Mouse (Mus musculus) gastrocnemius, postnatal 14 days (tissue): Measurements from ENCODE around the gene Cluh. TPM values are rescaled to one million over a fixed set of nuclear protein-coding genes. Genes with fewer than 3 reads are reported as not detected.

Experiments
- DNase-seq: peaks from one replicate; pipeline ENCODE4 v3.0.0; 2021; ENCODE audit warnings: mixed read lengths
- intact Hi-C: fragments of 180-260 bp; cut with DNase I; formaldehyde crosslinking; loops from one replicate; pipeline ENCODE4 v1.15.1; 2025; ENCODE audit warnings: low total_unique reads
- long read RNA-seq, 2 experiments: library from polyadenylated mRNA; stranded (forward); transcript quantifications; one replicate each; pipeline ENCODE4 v2.0.0; 2021
- total RNA-seq, 2 experiments: library from RNA; stranded (reverse); gene quantifications; 2 replicates each; pipeline ENCODE4 v1.2.3; 2021

Gene Cluh
- 10 to 100 TPM; 82.1 to 89.8 TPM for total RNA-seq
- long read RNA-seq, experiment 1, full-length matches to known transcripts, result 36 of 100 reads
- long read RNA-seq, experiment 1, partial matches to known transcripts, result 50 of 100 reads
- long read RNA-seq, experiment 1, other reads (novel, unspliced or antisense), result 14 of 100 reads
- long read RNA-seq, experiment 2, full-length matches to known transcripts, result 52 of 123 reads
- long read RNA-seq, experiment 2, partial matches to known transcripts, result 46 of 123 reads
- long read RNA-seq, experiment 2, other reads (novel, unspliced or antisense), result 25 of 123 reads

GRCm38 (mm10) chr11:74649095-74649646, at the start of gene Cluh:
Cluh (plus strand) TSS chr11:74649495.
- intact Hi-C loops, result no loop called here

GRCm38 (mm10) chr11:74602286-74602685, 47.0 kb upstream of the Cluh start:
- DNase-seq, result no peak
- intact Hi-C loops, result no loop called here

More at GRCm38 (mm10) chr11:74649095-74649646, at the start of gene Cluh:
- DNase-seq, result peak; percentile 99

DNA sequence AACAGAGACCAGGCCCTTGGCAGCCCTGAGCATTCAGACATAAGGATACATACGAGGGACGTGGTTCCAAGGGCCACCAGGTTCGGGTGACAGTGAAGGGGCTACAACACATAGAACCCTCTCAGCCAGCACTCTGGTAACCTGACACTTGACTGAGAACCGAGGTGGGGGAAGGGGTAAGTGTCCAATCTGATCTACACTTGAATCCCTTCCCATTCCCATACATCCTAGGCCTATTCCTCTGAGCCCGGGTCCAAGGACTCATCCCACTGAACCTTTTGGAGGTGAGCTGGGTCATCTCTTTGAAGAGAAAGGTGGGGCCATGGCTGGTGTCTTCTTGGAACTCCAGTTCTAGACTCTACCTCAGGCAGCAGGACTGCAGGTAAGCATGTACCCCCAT, 39.2 kb upstream of the Cluh start:
- no peak for DNase-seq
- intact Hi-C loops, result no loop called here

DNA sequence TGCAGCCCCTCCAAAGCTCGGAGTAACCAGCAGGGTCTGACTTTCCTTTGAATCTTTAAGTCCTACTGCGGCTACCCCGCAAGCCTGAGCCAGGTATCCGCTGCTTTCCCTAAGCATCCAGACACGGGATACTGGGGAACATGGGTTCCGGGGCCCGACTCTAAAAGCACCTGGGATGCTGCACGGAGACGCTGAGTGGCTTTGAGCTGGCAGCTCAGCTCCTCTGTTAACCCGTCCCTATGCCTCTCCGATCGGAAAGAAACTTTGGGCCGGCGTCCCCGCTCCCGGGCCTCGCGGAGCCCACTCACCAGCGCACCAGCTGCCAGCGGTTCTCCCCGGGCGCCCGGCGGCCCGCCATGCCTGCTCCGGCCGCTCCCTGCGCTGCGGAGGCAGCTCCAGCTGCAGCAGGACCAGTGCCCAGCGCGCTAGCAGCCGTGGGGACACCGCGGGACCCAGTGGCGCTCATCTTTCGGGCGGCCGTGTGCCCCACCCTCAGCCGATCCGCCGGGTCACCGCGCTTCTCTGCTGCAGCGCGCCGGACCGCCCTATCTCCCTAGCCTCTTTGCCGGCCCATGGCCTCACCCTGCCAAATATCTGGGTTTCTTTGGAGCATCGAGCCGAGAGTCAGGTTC, 38.6 kb upstream of the Cluh start, which contains the start of gene Rap1gap2:
Gene Rap1gap2, minus strand, starts transcription at position 371 of the 632 bp plus-strand sequence.
- no peak for DNase-seq
- intact Hi-C loops, result no loop called here

DNA sequence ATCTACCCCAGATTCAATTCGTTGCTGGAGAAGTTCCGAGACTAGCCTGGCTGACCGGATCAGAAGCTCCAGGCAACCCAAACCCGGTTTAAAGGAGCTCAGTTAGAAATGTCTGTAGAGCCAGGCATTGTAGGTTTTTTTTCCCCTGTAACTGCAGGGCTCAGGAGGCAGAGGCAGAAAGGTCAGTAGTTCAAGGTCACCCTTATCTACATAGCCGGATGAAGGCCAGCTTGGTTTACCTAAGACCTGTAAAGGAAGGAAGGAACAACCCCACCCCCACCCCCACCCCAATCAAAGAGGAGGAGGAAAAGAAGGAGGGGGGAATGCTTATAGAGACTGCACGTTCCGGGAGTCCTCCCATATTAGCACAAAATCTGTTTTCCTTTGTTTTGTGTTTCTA, 37.9 kb upstream of the Cluh start:
- DNase-seq, result no peak
- intact Hi-C loops, result no loop called here

- intact Hi-C loops, result no loop called here
- DNase-seq, result no peak
Observed at GRCm38 (mm10) chr11:74613428-74613827, 35.9 kb upstream of the Cluh start.

DNA sequence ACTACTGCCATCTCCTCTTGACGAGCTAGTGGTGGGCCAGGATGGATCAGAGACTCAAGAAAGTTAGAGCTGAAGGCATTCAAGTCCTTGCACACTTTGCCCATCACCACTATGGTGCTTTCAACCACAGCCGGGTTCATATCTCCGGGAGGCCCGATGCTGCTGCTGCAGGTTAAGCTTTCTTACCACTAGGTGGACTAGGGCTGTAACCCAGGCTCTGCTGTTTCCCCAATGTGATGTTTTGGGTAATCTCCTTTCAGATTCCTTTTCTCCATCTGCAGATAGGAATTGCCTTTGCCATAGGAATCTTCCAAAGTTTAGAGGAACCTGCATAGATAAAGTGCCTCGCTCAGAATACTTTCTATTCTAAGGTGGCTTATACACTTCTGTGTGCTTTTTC, 33.7 kb upstream of the Cluh start:
- DNase-seq, result no peak
- intact Hi-C loops, result no loop called here

DNA sequence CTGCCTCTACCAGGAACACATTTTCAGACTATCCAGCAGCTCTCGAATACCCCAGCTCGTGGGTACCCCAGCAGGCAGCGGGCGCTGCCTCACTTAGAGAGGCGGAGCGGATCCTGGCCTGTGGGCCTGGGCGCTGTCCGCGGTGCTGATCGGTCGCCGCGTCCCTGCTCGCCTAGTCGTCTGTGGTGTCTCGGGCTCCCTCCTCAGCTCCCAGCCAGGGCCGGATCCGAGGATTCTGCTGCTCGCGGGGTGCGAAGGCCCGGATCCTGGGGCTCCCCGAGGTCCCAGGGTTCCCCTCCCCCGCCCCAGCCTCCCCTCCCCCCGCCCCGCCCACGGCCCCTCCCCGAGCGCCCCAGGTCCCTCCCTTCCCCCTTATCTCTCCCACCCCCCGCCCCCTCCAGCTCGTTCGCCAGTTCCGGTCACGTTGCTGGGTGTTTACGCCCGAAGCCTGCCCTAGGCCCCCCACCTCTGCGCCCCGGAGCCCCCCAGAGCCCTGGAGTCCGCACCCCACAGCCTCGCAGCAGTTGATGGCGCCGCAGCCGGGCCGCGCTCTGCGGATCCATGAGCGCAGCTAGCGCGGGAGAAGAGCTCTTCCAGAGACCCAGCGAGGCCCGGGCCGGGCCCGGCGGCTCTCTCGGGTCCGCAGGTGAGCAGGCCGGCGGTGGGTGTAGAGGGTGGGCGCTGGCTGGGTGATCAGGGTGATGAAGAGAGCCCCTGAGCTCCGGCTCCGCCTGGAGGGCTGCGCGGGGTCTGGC, 29.9 kb upstream of the Cluh start, which contains the start of gene Ccdc92b:
Gene Ccdc92b, plus strand, starts transcription at position 405 of the 755 bp plus-strand sequence.
- intact Hi-C loops, result no loop called here
- peak; percentile 81 for DNase-seq

GRCm38 (mm10) chr11:74619956-74620300, 29.4 kb upstream of the Cluh start:
- intact Hi-C loops, result no loop called here
- DNase-seq, result no peak

- intact Hi-C loops, result no loop called here
- no peak for DNase-seq
Observed at GRCm38 (mm10) chr11:74621974-74622669, 27.2 kb upstream of the Cluh start.

DNA sequence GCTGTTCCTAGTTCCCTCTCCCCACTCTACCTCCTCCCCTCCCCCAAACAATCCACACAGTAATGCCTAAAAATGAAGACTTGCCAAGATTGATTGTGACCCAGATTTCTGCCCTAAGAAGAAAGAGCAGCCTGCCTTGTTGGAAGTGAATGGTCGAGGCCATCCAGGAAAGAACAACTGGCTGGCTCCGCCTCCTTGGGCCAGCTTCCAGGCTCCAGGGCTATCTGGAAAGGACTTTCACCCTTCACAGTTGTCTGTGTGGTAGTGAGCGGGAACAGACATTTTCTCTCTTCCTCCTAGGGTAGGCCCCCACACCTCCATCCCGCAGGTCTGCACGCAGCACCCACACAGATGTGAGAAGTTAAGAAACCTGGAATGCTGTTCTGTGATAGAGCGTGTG, 25.6 kb upstream of the Cluh start:
- intact Hi-C loops, result no loop called here
- DNase-seq, result no peak

DNA sequence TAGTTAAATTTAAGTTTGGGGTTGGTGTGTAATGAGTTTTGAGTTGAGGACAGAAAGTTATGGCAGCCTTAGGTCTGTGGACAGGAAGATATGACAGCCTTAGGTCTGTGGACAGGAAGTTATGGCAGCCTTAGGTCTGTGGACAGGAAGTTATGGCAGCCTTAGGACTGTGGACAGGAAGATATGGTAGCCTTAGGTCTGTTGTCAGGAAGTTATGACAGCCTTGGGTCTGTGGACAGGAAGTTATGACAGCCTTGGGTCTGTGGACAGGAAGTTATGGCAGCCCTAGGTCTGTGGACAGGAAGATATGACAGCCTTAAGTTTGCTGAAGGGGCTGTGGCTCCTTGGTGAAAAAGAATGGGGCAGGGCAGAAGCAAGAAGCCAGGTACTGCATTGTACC, 24.0 kb upstream of the Cluh start:
- no peak for DNase-seq
- intact Hi-C loops, result no loop called here

GRCm38 (mm10) chr11:74627481-74627880, 21.8 kb upstream of the Cluh start:
- intact Hi-C loops, result no loop called here
- no peak for DNase-seq

- intact Hi-C loops, result loop anchor here (10.0 kb wide), 1 partner anchor 213 kb away; no protein-coding TSS in a partner anchor
Observed at GRCm38 (mm10) chr11:74631880-74632789, 17.2 kb upstream of the Cluh start.

DNA sequence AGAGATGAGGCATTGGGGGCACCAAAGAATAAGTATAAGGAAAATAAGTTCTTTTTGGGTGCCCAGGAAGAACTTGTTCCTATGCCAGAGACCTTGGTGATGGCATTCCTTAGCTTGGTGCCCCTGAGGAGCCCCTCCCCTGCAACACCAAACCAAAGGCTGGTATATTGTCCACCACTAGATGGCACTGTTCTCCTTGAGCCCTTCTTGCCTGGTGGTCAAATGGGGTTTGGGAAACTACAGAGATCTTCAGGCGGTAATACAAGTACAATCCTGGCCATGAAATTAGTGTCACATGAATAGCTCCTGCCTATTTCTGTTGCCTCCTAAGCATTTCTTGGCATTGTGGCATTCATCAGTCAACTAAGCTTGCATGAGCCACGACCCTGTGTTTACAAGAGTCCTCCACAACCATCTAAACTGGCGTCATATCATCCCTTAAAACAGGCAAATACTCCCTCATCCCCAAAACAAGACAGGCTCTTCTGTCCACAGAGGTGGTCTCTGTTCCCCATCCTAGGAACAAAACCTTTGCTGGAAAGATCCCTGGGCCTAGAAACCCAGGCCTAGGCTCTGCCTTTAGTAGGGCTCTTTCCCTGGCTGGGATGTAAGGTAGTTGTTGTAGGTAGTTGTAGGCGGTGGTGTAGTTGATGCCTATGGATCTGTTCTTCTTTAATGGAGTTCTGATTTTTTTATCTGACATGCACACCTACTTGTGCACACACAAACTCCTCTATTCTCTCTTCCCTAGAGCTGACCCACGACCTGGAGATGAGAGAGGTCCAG, 14.6 kb upstream of the Cluh start:
- intact Hi-C loops, result loop anchor here (5.0 to 10.0 kb wide), 2 partner anchors 173 to 210 kb away; no protein-coding TSS in a partner anchor
- DNase-seq, result peak; percentile 46

More at GRCm38 (mm10) chr11:74631880-74632789, 17.2 kb upstream of the Cluh start:
- no peak for DNase-seq

GRCm38 (mm10) chr11:74637486-74637885, 11.8 kb upstream of the Cluh start:
- intact Hi-C loops, result loop anchor here (5.0 to 10.0 kb wide), 2 partner anchors 170 to 207 kb away; no protein-coding TSS in a partner anchor
- DNase-seq, result no peak

DNA sequence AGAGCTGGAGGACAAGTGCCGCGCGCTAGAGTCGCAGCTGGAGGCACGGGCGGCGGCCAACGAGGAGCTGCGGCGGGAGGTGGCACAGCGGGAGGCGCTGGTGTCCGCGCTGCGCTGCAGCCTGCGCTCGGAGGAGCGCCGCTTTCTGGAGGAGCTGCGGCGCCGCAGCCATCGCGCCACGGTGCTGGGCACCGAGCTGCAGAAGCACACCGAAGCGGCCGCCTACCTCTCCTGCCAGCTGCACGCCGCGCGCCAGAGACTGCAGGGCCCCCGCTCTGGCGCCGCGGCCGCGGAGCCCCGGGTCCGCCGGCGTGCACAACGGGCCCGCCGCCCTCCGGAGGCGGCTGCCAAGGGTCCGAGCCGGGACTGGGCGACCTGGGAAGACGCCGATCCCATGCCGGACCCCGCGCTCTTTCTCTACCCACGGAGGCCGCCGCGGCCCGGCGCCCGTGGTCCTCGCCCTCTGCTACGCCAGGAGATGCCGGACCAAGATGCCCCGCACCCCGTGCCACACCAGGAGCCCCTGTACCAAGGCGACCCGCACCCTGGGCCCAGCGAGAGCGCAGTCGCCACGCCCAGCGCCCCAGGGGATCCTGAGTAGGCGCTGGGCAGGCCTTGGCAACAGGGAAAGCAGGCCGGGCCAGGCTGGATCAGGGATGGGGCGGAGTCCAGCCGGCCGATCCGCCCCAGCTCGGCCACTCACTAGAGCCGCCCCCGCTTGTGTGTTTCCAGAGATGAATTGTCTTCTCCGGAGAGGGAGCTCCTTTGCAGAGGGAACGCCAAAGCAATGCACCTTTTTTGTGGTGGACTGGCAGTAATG, 11.1 kb upstream of the Cluh start:
- DNase-seq, result peak; percentile 81
- intact Hi-C loops, result loop anchor here (5.0 to 10.0 kb wide), 2 partner anchors 169 to 207 kb away; no protein-coding TSS in a partner anchor
